Mouse (Mus musculus) lung, postnatal 0 days (tissue): Measurements from ENCODE around the gene Sept1. TPM values are rescaled to one million over a fixed set of nuclear protein-coding genes. Genes with fewer than 3 reads are reported as not detected.

ENCODE experiments used
- ATAC-seq: fragments of 200-750 bp; cut with Nextera tagmentation; 2 replicates; pipeline ENCODE4 v1.8.0; 2017; ENCODE audit warnings: moderate library complexity
- DNase-seq: peaks from one replicate; pipeline ENCODE4 v3.0.0-alpha.2; 2016; ENCODE audit warnings: low spot score
- H3K27ac ChIP-seq: fragments of 300-500 bp; sonication (generic); 2 replicates; pipeline ENCODE4 v1.5.1; 2014; ENCODE audit warnings: antibody characterized with exemption, mild to moderate bottlenecking, low read length, mixed read lengths
- H3K27me3 ChIP-seq: fragments of 300-500 bp; sonication (generic); replicated peaks from 2 replicates; pipeline ENCODE4 v1.6.1; 2014; ENCODE audit warnings: low read length, mixed read lengths; ENCODE audit not compliant: insufficient read depth
- H3K36me3 ChIP-seq: fragments of 300-500 bp; sonication (generic); 2 replicates; pipeline ENCODE4 v1.6.1; 2014; ENCODE audit warnings: low read length, mixed read lengths; ENCODE audit not compliant: insufficient read depth
- H3K4me1 ChIP-seq: fragments of 300-500 bp; sonication (generic); 2 replicates; pipeline ENCODE4 v1.6.1; 2014; ENCODE audit warnings: antibody characterized with exemption, low read depth, low read length, mixed read lengths; ENCODE audit not compliant: insufficient read depth
- H3K4me2 ChIP-seq: fragments of 300-500 bp; sonication (generic); replicated peaks from 2 replicates; pipeline ENCODE4 v1.6.1; 2014; ENCODE audit warnings: low read depth, mild to moderate bottlenecking, low read length, moderate library complexity, mixed read lengths
- H3K4me3 ChIP-seq: fragments of 300-500 bp; sonication (generic); 2 replicates; pipeline ENCODE4 v1.5.1; 2014; ENCODE audit warnings: low read depth, low read length
- H3K9ac ChIP-seq: fragments of 300-500 bp; sonication (generic); replicated peaks from 2 replicates; pipeline ENCODE4 v1.6.1; 2014; ENCODE audit warnings: low read depth, mild to moderate bottlenecking
- H3K9me3 ChIP-seq: fragments of 300-500 bp; sonication (generic); 2 replicates; pipeline ENCODE4 v1.6.1; 2016; ENCODE audit warnings: low read length, mixed read lengths
- CTCF ChIP-seq: IDR thresholded peaks from 2 replicates; pipeline ENCODE4 v1.5.1; 2016; ENCODE audit warnings: antibody characterized with exemption, mild to moderate bottlenecking
- EP300 ChIP-seq: IDR thresholded peaks from 2 replicates; pipeline ENCODE4 v1.6.1; 2016; ENCODE audit warnings: antibody characterized with exemption, mild to moderate bottlenecking, control low read depth
- WGBS: fragments of 180-500 bp; shearing (Covaris S2); extraction: QIAGEN DNeasy Blood & Tissue Kit; methylation state at CpG from one replicate; pipeline ENCODE4 v1.1.7; 2014; 5-methylcytosine and 5-hydroxymethylcytosine counted together
- polyA plus RNA-seq: library from polyadenylated mRNA; unstranded; fragments of >200 nt; fragmentation: Nextera tagmentation; extraction: Ambion mirVana; gene quantifications from 2 replicates; pipeline ENCODE4 v1.2.1, GENCODE M21; 2015

The Sept1 gene
- polyA plus RNA-seq, 1 experiment from 2014 or later: 13.0 TPM

GRCm38 (mm10) chr7:127263526-127263925, 30.6 kb upstream of the Sept1 start:
- no peak for DNase-seq
- Histone ChIP-seq H3K4me2 (no peak overlapping the region), H3K27ac (no peak overlapping the region), H3K9ac (no peak overlapping the region), H3K36me3 (no peaks in the 10 kb centered on the region), H3K9me3 (no peaks in the 10 kb centered on the region), H3K27me3 (no peaks in the 10 kb centered on the region), H3K4me3 (no peak overlapping the region), H3K4me1 (peaks cover 3% of the 10 kb centered on the region; the same call in 1 of the 2 replicates)
- WGBS: 90% methylated on average over 3 of the region's 3 CpGs
- ATAC-seq: no peak
- no peak for TF ChIP-seq EP300
- no peak for TF ChIP-seq CTCF

DNA sequence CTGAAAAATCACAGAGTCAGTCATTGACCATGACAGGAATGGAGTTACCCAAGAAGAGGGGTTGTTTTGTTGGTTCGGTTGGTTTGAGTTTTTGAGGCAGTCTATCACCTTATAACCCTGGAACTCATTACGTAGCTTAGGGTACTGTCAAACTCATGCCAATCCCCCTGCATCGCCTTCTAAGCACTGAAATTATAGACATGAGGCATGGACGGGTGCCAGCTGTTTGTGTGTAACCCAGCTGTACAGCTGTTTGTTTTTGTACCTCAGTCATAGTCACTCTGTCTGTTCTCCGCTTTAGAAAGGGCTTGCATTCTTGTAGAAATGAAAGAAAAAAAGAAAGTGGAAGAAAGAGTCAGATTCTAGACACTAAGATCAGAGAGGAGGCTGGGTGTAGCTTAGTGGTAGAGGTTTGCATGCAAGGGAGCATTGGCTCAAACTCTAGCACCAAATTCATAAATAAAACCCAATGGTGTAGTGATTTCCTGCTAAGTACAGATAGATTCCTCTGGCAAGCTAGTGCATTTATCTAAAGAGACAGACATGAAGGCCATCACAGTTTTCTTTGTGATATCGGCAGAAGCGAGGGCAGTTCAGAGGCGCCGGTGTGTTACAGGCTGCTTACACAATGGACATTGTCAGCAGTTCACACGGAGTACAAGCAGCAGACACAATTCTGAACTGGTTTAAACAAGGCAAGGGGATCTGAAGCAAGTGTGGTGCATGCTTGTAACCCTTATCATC, 29.5 kb upstream of the Sept1 start:
- Histone ChIP-seq H3K27ac (no peak overlapping the region; the same call in 1 of the 2 replicates), H3K9ac (no peak overlapping the region), H3K36me3 (no peaks in the 10 kb centered on the region), H3K27me3 (no peaks in the 10 kb centered on the region), H3K4me2 (no peak overlapping the region), H3K4me3 (no peak overlapping the region), H3K4me1 (peaks cover 3% of the 10 kb centered on the region; the same call in 1 of the 2 replicates), H3K9me3 (no peaks in the 10 kb centered on the region)
- no peak for ATAC-seq
- no peak for TF ChIP-seq EP300
- no peak for TF ChIP-seq CTCF
- DNase-seq: peak; percentile 47
- 56% methylated on average over 10 of the region's 10 CpGs for WGBS

- Histone ChIP-seq H3K4me3 (peak within 1 kb of the TSS; percentile 53), H3K27ac (0 out of 2 replicates have a peak within 1 kb of the TSS, but pooled peaks have one; percentile 11), H3K9ac (peak within 1 kb of the TSS; percentile 39), H3K9me3 (no peaks in the 10 kb centered on the region), H3K27me3 (no peaks in the 10 kb centered on the region), H3K36me3 (no peaks in the 10 kb centered on the region), H3K4me1 (peaks cover 3% of the 10 kb centered on the region; the same call in 1 of the 2 replicates), H3K4me2 (peak within 1 kb of the TSS; percentile 66)
- DNase-seq: peak; percentile 100
- WGBS: under 1% methylated on average over 50 of the region's 50 CpGs
- TF ChIP-seq CTCF: peak; percentile 88
- peak; percentile 67; the same call in 1 of the 2 replicates for TF ChIP-seq EP300
- ATAC-seq: peak; percentile 99
Measured at GRCm38 (mm10) chr7:127260309-127261111, 27.6 kb upstream of the Sept1 start, which contains the start of gene Dctpp1. Gene Dctpp1, minus strand, starts transcription at chr7:127260709.

- TF ChIP-seq CTCF: peak; percentile 17; the same call in 1 of the 2 replicates
- TF ChIP-seq EP300: no peak
- Histone ChIP-seq H3K27me3 (no peaks in the 10 kb centered on the region), H3K4me3 (no peak overlapping the region), H3K36me3 (no peaks in the 10 kb centered on the region), H3K4me2 (no peak overlapping the region), H3K9ac (no peak overlapping the region), H3K27ac (no peak overlapping the region), H3K4me1 (peaks cover 7% of the 10 kb centered on the region; the same call in 1 of the 2 replicates), H3K9me3 (no peaks in the 10 kb centered on the region)
- ATAC-seq (no peak), DNase-seq (no peak)
- WGBS: 69% methylated on average over 8 of the region's 8 CpGs
Measured at GRCm38 (mm10) chr7:127259186-127259905, 26.4 kb upstream of the Sept1 start.

DNA sequence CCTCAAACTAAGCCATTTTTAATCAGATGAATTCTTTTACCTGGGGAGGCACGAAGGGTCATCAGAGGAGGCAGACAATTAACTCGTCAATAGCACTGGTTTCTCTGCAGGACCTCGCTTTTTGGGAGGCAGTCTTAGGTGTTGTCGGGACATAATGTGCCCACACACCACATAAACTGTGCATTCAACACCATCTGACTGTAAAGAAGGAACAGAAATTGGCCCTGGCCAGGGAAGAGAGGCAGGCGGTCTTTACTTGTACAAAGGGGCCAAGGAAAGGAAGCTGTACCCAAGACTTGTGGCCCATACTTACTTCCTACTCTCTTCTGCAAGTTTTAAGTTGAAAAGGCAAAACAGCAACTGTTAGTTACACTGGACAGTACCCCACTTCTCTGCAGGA, 23.6 kb upstream of the Sept1 start:
- no peaks in the 10 kb centered on the region for H3K9me3 ChIP-seq
- no peak for ATAC-seq
- no peak overlapping the region for H3K9ac ChIP-seq
- no peak overlapping the region for H3K4me3 ChIP-seq
- H3K27me3 ChIP-seq: no peaks in the 10 kb centered on the region
- H3K27ac ChIP-seq: no peak overlapping the region
- TF ChIP-seq EP300 (no peak), CTCF (no peak)
- H3K4me1 ChIP-seq: peaks cover 7% of the 10 kb centered on the region; the same call in 1 of the 2 replicates
- H3K36me3 ChIP-seq: no peaks in the 10 kb centered on the region
- no peak overlapping the region for H3K4me2 ChIP-seq
- no peak for DNase-seq
- whole genome bisulfite sequencing: 81% methylated on average over 5 of the region's 5 CpGs
